Mouse (Mus musculus): ENCODE data around the gene Olfr1178.

Gene Olfr1178

DNA sequence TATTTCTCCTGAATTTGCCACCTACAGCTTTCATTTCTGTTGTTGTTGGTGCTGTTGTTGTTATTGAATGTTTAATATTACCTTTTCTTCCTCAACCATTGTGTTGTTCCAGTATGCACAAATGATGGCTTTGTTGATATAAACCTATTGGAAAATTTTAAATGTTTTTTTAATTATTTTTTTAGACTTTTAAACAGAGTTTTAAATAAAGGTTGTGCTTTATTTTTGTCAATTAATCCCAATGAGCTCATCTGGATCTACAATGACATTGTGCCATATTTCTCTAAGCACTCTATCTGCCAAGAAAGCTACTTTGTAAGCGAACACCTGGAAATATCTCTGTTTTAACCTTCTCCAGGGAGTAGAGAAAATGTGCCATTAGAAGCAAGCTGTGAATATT, at the start of gene Olfr1178:
Gene Olfr1178 (plus strand): TSS at position 301 of the 400 bp plus-strand sequence.
- no peak for DNase-seq (ENCODE audit: low spot score)

DNA sequence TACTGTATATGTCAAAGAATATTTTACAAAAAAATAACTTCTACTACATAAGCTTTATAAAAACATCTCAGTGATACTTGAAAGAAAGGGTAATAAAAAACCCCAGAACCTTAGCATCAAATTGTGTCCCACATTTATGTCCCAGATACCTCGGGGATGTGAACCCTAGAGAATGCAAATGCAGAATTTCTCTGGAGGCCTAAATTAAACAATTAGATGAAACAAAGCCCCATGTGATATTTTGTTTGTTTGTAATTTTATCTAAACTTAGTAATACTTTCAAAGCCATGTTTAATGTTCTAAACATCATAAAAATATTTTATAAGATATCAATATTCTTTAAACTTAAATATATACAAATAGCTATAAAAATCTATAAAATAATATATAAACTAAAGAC, 40.5 kb upstream of the Olfr1178 start, which contains the start of gene Olfr1177-ps:
Gene Olfr1177-ps (minus strand): TSS at position 101 of the 400 bp plus-strand sequence.
- no peak for DNase-seq (ENCODE audit: low spot score)

DNA sequence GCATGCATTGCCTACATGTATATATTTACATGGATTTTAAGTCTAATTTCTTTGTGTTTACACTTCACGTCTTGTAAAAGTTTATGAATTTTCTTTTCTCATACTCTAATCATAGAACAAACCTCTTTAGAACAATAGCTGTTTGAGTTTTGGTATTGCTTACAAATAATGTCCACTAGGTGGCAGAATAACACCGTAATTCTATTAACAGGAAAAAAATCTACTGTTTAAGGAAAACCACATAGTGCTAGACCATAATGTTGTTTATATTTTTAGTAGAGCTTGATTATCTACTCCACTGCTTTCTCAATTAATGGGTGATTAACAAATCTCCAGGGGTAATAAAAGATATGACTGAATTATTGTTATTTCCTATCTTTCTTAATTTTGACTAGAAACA, 30.6 kb upstream of the Olfr1178 start:
- no peak for DNase-seq (ENCODE audit: low spot score)

DNA sequence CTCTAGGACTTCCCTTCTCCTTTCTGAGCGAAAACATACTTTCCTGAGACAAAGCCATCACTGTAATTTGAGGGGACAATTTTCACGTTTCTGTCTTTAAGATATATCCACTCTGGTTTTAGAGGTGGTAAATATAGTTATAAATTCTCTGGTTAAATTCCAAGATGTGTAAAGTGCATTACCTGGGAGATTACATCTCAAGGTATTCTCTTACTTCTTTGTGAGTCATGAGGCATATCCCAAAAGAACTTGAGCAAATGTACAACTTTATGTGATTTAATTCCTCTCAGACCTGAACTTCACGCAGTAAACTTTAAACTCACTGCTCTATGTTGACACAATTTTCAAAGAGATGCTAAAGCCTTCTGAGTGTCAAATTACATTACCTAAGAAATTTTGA, 19.5 kb downstream of the Olfr1178 start, which contains the start of gene Olfr1179:
Gene Olfr1179 (minus strand): TSS at position 101 of the 400 bp plus-strand sequence.
- DNase-seq (ENCODE audit: low spot score) = no peak

DNA sequence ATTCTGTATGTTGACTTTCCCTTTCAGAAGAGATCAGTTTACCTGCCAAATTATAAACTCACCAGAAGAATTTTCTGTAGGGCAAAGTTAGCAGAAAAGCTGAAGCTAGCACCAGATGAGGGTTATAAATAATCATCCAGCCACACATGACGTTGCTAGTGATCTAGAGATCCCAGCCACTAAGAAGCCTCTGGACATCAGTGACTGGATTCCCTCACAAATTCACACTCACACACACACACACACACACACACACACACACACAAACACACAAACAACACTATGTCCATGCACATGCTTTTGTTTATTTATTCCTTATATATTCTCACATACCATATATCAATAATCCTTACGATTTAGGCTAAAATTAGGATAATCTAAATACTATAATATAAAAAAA, 32.2 kb downstream of the Olfr1178 start, which contains the start of gene Olfr1180:
Gene Olfr1180 (minus strand): TSS at position 101 of the 400 bp plus-strand sequence.
- DNase-seq (ENCODE audit: low spot score) = no peak

DNA sequence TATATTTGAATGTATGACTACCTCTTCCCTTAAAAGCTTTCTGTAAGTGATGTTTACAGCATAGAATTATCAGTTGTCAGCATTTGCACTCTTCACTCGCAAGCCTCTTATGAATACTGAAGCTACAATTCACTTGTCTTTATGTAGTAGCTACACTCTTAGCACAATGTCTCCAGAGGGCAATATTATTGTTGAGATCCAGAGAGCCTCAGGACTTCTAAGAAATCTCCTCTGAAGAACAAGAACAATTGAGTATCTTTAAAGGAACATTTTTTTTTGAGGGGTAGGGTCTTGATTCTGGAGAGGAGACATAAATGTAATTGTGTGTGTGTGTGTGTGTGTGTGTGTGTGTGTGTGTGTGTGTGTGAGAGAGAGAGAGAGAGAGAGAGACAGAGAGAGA, 39.2 kb downstream of the Olfr1178 start, which contains the start of gene Olfr1181:
Gene Olfr1181 (minus strand): TSS at position 101 of the 400 bp plus-strand sequence.
- DNase-seq (ENCODE audit: low spot score) = no peak

DNA sequence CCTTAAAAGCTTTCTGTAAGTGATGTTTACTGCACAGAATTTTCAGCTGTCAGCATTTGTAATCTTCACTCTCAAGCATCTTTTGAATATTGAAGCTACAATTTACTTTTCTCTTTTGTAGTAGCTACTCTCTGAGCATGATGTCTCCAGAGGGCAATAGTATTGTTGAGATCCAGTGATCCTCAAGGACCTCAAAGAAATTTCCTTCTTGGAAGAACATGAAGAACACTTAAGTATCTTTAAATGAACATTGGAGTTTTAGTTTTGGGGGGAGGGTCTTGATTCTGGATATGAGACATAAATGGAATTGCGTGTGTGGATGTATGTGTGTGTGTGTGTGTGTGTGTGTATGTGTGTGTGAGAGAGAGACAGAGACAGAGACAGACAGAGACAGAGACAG, 62.2 kb downstream of the Olfr1178 start, which contains the start of gene Gm13757:
Gene Gm13757 (minus strand): TSS at position 101 of the 400 bp plus-strand sequence.
- DNase-seq (ENCODE audit: low spot score) = no peak

Data from testis, postnatal 10 days (tissue).